Mouse (Mus musculus) embryonic facial prominence, embryonic 14.5 days (tissue): ENCODE measurements at regions not wholly inside any gene's neighbourhood (a gene's known extent, or its start where the extent isn't known, plus 50 kb on each side); places are given as distances from the start of the nearest gene placed in this dataset.
A peak's percentile ranks its signal among the peaks of the same experiment; 100 is the strongest.

Experiments
- ATAC-seq: fragments of 200-750 bp; cut with Nextera tagmentation; 2 replicates; pipeline ENCODE4 v1.8.0; 2017; ENCODE audit warnings: low read depth, moderate number of reproducible peaks, moderate TSS enrichment
- DNase-seq: peaks from one replicate; pipeline ENCODE4 v3.0.0-alpha.2; 2015; ENCODE audit warnings: low spot score
- H3K27ac ChIP-seq: fragments of 300-500 bp; sonication (generic); replicated peaks from 2 replicates; pipeline ENCODE4 v1.5.1; 2014; ENCODE audit warnings: low read depth, mild to moderate bottlenecking, low read length, moderate library complexity
- H3K27me3 ChIP-seq: fragments of 300-500 bp; sonication (generic); replicated peaks from 2 replicates; pipeline ENCODE4 v1.6.1; 2014; ENCODE audit warnings: low read length; ENCODE audit not compliant: control insufficient read depth, insufficient read depth
- H3K36me3 ChIP-seq: fragments of 300-500 bp; sonication (generic); 2 replicates; pipeline ENCODE4 v1.6.1; 2014; ENCODE audit warnings: low read length, mixed read lengths; ENCODE audit not compliant: control insufficient read depth, insufficient read depth
- H3K4me1 ChIP-seq: fragments of 300-500 bp; sonication (generic); 2 replicates; pipeline ENCODE4 v1.6.1; 2014; ENCODE audit warnings: antibody characterized with exemption, low read length; ENCODE audit not compliant: control insufficient read depth, insufficient read depth
- H3K4me2 ChIP-seq: fragments of 300-500 bp; sonication (generic); 2 replicates; pipeline ENCODE4 v1.6.1; 2014; ENCODE audit warnings: low read depth, mild to moderate bottlenecking, low read length, moderate library complexity, mixed read lengths
- H3K4me3 ChIP-seq: fragments of 300-500 bp; sonication (generic); 2 replicates; pipeline ENCODE4 v1.5.1; 2014; ENCODE audit warnings: low read depth, mild to moderate bottlenecking, low read length
- H3K9ac ChIP-seq: fragments of 300-500 bp; sonication (generic); 2 replicates; pipeline ENCODE4 v1.6.1; 2014; ENCODE audit warnings: low read depth, mild to moderate bottlenecking, low read length, moderate library complexity, mixed read lengths
- H3K9me3 ChIP-seq: fragments of 300-500 bp; sonication (generic); 2 replicates; pipeline ENCODE4 v1.6.1; 2016; ENCODE audit warnings: low read length; ENCODE audit not compliant: control insufficient read depth
- WGBS: fragments of 180-500 bp; shearing (Covaris S2); extraction: QIAGEN DNeasy Blood & Tissue Kit; methylation state at CpG from one replicate; pipeline ENCODE4 v1.1.7; 2014; 5-methylcytosine and 5-hydroxymethylcytosine counted together

GRCm38 (mm10) chr1:163650577-163651180, 74.4 kb downstream of the Mettl11b start:
- ATAC-seq (no peak), DNase-seq (no peak)
- whole genome bisulfite sequencing, result 64% methylated on average over 5 of the region's 5 CpGs
- Histone ChIP-seq H3K4me2 (no peak overlapping the region), H3K4me3 (no peak overlapping the region), H3K36me3 (no peaks in the 10 kb centered on the region), H3K27ac (no peak overlapping the region), H3K27me3 (no peaks in the 10 kb centered on the region), H3K9ac (no peak overlapping the region), H3K9me3 (no peaks in the 10 kb centered on the region), H3K4me1 (peaks cover 4% of the 10 kb centered on the region; the same call in 1 of the 2 replicates)

- Histone ChIP-seq H3K4me2 (no peak overlapping the region), H3K27me3 (no peaks in the 10 kb centered on the region), H3K36me3 (no peaks in the 10 kb centered on the region), H3K4me1 (no peaks in the 10 kb centered on the region), H3K9ac (no peak overlapping the region), H3K9me3 (no peaks in the 10 kb centered on the region), H3K27ac (no peak overlapping the region), H3K4me3 (no peak overlapping the region)
- no peak for ATAC-seq
- 78% methylated on average over 1 of the region's 1 CpGs for WGBS
- no peak for DNase-seq
Observed at GRCm38 (mm10) chr1:163642091-163642490, 82.9 kb downstream of the Mettl11b start.

- WGBS, result 34% methylated on average over 9 of the region's 9 CpGs
Observed at GRCm38 (mm10) chr1:163640527-163641228, 84.4 kb downstream of the Mettl11b start.

GRCm38 (mm10) chr1:163630291-163630812, 94.7 kb downstream of the Mettl11b start:
- peak; percentile 31 for DNase-seq
- H3K4me1 ChIP-seq, result no peaks in the 10 kb centered on the region
- H3K27ac ChIP-seq, result no peak overlapping the region
- no peaks in the 10 kb centered on the region; the same call in 1 of the 2 replicates for H3K9me3 ChIP-seq
- no peak for ATAC-seq
- no peaks in the 10 kb centered on the region for H3K36me3 ChIP-seq
- 78% methylated on average over 5 of the region's 5 CpGs for WGBS
- H3K27me3 ChIP-seq, result no peaks in the 10 kb centered on the region
- H3K4me3 ChIP-seq, result no peak overlapping the region
- H3K4me2 ChIP-seq, result no peak overlapping the region
- H3K9ac ChIP-seq, result no peak overlapping the region

More at GRCm38 (mm10) chr1:163640527-163641228, 84.4 kb downstream of the Mettl11b start:
- Histone ChIP-seq H3K36me3 (no peaks in the 10 kb centered on the region), H3K27me3 (no peaks in the 10 kb centered on the region), H3K9ac (no peak overlapping the region), H3K4me2 (no peak overlapping the region), H3K4me1 (no peaks in the 10 kb centered on the region), H3K9me3 (no peaks in the 10 kb centered on the region), H3K4me3 (no peak overlapping the region), H3K27ac (no peak overlapping the region)
- no peak for ATAC-seq
- DNase-seq, result peak; percentile 16

GRCm38 (mm10) chr1:163624887-163625286, 100.1 kb downstream of the Mettl11b start:
- 0 out of 2 replicates have a peak, but pooled peaks cover 3% of the 10 kb centered on the region for H3K4me1 ChIP-seq
- WGBS, result 86% methylated on average over 4 of the region's 4 CpGs

GRCm38 (mm10) chr1:163621293-163621692, 103.7 kb downstream of the Mettl11b start:
- H3K4me1 ChIP-seq, result peaks cover 7% of the 10 kb centered on the region; the same call in 1 of the 2 replicates
- ATAC-seq (no peak), DNase-seq (no peak)
- H3K27me3 ChIP-seq, result no peaks in the 10 kb centered on the region
- no peaks in the 10 kb centered on the region for H3K36me3 ChIP-seq
- H3K9me3 ChIP-seq, result no peaks in the 10 kb centered on the region
- WGBS, result 82% methylated on average over 3 of the region's 3 CpGs
- H3K27ac ChIP-seq, result no peak overlapping the region
- H3K4me3 ChIP-seq, result no peak overlapping the region
- no peak overlapping the region for H3K4me2 ChIP-seq
- no peak overlapping the region for H3K9ac ChIP-seq

More at GRCm38 (mm10) chr1:163624887-163625286, 100.1 kb downstream of the Mettl11b start:
- no peak overlapping the region for H3K9ac ChIP-seq
- H3K9me3 ChIP-seq, result no peaks in the 10 kb centered on the region
- H3K27me3 ChIP-seq, result no peaks in the 10 kb centered on the region
- no peak overlapping the region for H3K27ac ChIP-seq
- H3K36me3 ChIP-seq, result no peaks in the 10 kb centered on the region
- no peak for ATAC-seq
- DNase-seq, result no peak
- no peak overlapping the region for H3K4me2 ChIP-seq
- no peak overlapping the region for H3K4me3 ChIP-seq

GRCm38 (mm10) chr1:163619831-163620230, 105.2 kb downstream of the Mettl11b start:
- no peaks in the 10 kb centered on the region for H3K27me3 ChIP-seq
- H3K4me3 ChIP-seq, result no peak overlapping the region
- no peak overlapping the region for H3K9ac ChIP-seq
- H3K27ac ChIP-seq, result no peak overlapping the region
- H3K4me1 ChIP-seq, result peaks cover 7% of the 10 kb centered on the region; the same call in 1 of the 2 replicates
- no peaks in the 10 kb centered on the region for H3K36me3 ChIP-seq
- no peaks in the 10 kb centered on the region for H3K9me3 ChIP-seq
- 28% methylated on average over 7 of the region's 7 CpGs for WGBS
- no peak overlapping the region for H3K4me2 ChIP-seq
- peak; percentile 29 for DNase-seq
- ATAC-seq, result no peak

GRCm38 (mm10) chr1:163618132-163618531, 106.9 kb downstream of the Mettl11b start:
- Histone ChIP-seq H3K4me3 (no peak overlapping the region), H3K27ac (no peak overlapping the region), H3K4me2 (no peak overlapping the region), H3K27me3 (no peaks in the 10 kb centered on the region), H3K9ac (no peak overlapping the region), H3K36me3 (no peaks in the 10 kb centered on the region), H3K4me1 (peaks cover 7% of the 10 kb centered on the region; the same call in 1 of the 2 replicates), H3K9me3 (no peaks in the 10 kb centered on the region)
- DNase-seq, result peak; percentile 36
- 28% methylated on average over 3 of the region's 3 CpGs for WGBS
- no peak for ATAC-seq
